22 mouse cellular contexts compared by ENCODE assay signal in genomic region chr3:138325466-138325865, GRCm38 (mm10). TPM values are rescaled to one million over a fixed set of nuclear protein-coding genes. Genes with fewer than 3 reads are reported as not detected.
"Had no signal": no experiment of that assay in that cellular context is flagged by ENCODE, and none has a peak within 500 bp of the region (broad histone marks: within the 10 kb centered on the region; RNA-seq: fewer than 3 reads in every experiment).

No protein-coding gene starts in this region.

- DNase-seq: retina, postnatal 1 day; right cerebral cortex, adult 18-20 months; right cerebral cortex, postnatal 14 days; right cerebral cortex, postnatal 25 days; right cerebral cortex, postnatal 4 days; spleen, adult 18-20 months; thymus, adult 18-20 months; thymus, adult 2 months; thymus, postnatal 14 days; thymus, postnatal 25 days; thymus, postnatal 36 days; thymus, postnatal 4 days had no signal

- H3K4me1 ChIP-seq: neural tube, embryonic 13.5 days; neural tube, embryonic 15.5 days; stomach, embryonic 15.5 days had no signal

- H3K27me3 ChIP-seq: neural tube, embryonic 13.5 days; neural tube, embryonic 15.5 days; stomach, embryonic 15.5 days had no signal

- H3K4me3 ChIP-seq: neural tube, embryonic 13.5 days; neural tube, embryonic 15.5 days; stomach, embryonic 15.5 days had no signal

- H3K36me3 ChIP-seq: neural tube, embryonic 13.5 days; neural tube, embryonic 15.5 days; stomach, embryonic 15.5 days had no signal

- H3K9me3 ChIP-seq: stomach, embryonic 15.5 days had no signal

- H3K27ac ChIP-seq: neural tube, embryonic 13.5 days; neural tube, embryonic 15.5 days; stomach, embryonic 15.5 days; stomach, postnatal 0 days had no signal

RNA-seq across cellular contexts. Expression of gene Adh6a, which starts 12.4 kb away (rescaled TPM):
- polyA plus RNA-seq: neural tube, embryonic 14.5 days; spleen, adult 2 months; stomach, embryonic 14.5 days; testis, adult 2 months had no signal

RNA-seq across cellular contexts. Expression of gene Adh6b, which starts 16.1 kb away (rescaled TPM):
- total RNA-seq: neutrophil, adult 5-6 weeks had no signal
- polyA plus RNA-seq: neural tube, embryonic 14.5 days; small intestine, adult 2 months; spleen, adult 2 months; stomach, embryonic 14.5 days had no signal
